Mouse (Mus musculus) layer of hippocampus, postnatal 25 days (tissue): ENCODE data around the gene Gm3072. TPM values are rescaled to one million over a fixed set of nuclear protein-coding genes. Genes with fewer than 3 reads are reported as not detected.
"Not testable (repeated sequence)": the region's sequence is repeated elsewhere in the genome, so short reads cannot be mapped to it uniquely, and the experiment has no call there.

Experiments
- DNase-seq, 2 experiments: peaks; one replicate each; pipeline ENCODE4 v3.0.0; 2022; ENCODE audit warnings: mixed read lengths in 2 of 2, low spot score in 1 of 2; ENCODE audit errors: extremely low spot score in 1 of 2
- total RNA-seq, 2 experiments: library from RNA; stranded (reverse); gene quantifications; 2 replicates each; pipeline ENCODE4 v1.2.3; 2021

Gene Gm3072
- total RNA-seq, result not detected

- DNase-seq, result not testable (repeated sequence)
Observed at GRCm38 (mm10) chr14:41624512-41624911, at the start of gene Gm3072. Gm3072 (minus strand) TSS chr14:41624612.

DNA sequence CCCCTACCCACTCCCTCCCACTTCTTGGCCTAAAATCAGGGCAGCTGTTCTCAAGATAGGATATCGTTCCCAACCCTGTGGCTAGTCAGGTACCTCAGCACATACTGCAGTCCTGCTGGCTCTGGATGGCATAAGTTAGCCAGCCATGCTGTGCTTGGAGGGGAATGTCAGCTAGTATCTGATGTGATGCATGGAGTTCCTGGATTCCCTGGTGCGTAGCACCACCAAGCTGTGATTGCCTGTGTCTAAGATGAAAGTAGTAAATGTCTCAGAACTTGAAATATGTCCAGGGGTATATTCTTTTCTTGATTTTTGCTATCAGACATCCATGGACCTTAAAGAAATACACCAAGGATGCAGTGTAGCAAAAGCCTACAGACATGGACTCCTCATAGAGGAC lies 23.8 kb upstream of the Gm3072 start:
- not testable (repeated sequence) for DNase-seq

DNA sequence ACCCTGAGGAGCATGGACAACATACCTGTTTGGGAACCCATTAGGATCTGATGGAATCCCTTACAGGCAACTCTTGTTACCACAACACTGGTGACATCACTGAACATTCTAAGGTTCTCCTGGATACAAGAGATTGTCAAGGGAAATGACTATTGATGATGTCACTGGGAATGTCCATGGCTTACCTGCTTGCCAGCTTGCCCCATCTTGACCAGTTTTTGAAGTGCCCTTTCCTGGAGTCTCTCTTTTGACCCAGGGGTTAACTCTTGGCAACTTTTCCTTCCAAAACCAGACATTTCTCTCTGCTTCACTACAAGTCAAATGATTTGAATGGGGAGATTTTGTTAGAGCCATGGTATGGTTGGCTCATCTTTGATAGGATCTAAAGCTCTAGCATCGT lies 22.0 kb upstream of the Gm3072 start, which contains the start of gene Gm3676:
Gm3676 (minus strand) TSS at position 101 of the 400 bp plus-strand sequence.
- not testable (repeated sequence) for DNase-seq

DNA sequence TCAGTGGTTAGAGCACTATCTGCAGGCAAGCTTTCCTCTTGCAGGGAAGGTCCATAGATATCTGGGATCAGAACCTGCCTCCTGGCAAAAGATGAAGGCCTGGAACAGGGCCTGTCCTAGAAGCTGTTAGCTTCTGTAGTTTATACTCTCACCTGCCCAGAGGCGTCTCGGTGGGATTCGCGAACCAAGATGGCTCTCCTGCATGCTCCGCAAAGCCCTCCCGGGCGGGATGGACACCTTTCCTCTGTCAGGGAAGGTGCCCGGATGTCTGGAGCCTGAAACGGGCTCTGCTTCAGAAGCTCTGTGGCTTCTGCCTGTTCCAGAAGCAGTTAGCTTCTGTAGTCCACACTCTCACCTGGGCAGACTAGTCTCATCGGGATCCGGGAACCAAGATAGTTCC lies 5.7 kb upstream of the Gm3072 start:
- not testable (repeated sequence) for DNase-seq

GRCm38 (mm10) chr14:41622535-41622934 lies 1.9 kb downstream of the Gm3072 start:
- not testable (repeated sequence) for DNase-seq

DNA sequence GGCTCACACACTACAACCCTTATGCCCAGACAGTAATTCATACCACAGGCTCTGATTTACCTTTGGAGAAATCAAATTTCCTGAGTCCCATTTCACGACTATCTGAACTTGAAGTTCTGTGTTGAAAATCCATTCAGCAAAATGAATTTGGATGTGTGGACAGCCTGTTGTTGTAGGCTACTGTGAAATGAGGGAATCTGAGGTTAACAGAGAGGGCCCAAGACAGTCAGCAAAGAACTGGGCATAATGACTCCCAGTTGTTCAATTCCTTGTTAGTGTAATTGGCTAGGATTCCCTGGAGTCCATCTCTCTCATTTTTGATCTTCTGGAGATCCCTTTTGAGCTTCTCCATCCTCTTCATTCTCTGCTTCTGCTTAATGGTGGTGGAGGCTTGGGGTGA lies 13.7 kb downstream of the Gm3072 start:
- DNase-seq, result not testable (repeated sequence)

DNA sequence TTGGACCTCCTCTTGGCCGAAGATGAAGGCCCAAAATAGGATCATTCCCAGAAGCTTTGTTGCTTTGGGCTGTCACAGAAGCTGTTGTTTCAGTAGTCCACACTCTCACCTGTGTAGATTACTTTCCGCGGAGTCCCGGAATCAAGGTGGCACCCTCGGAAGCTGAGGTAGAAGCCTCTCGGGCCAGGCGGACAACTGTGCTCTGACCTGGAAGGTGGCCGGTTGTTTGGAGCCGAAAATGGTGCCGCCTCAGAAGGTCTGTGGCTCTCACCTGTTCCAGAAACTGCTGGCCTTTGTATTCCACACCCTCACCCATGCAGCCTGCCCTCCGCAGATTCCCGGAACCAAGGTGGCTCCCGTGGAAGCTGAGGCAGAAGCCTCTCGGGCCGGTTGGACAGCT lies 23.5 kb downstream of the Gm3072 start:
- not testable (repeated sequence) for DNase-seq

DNA sequence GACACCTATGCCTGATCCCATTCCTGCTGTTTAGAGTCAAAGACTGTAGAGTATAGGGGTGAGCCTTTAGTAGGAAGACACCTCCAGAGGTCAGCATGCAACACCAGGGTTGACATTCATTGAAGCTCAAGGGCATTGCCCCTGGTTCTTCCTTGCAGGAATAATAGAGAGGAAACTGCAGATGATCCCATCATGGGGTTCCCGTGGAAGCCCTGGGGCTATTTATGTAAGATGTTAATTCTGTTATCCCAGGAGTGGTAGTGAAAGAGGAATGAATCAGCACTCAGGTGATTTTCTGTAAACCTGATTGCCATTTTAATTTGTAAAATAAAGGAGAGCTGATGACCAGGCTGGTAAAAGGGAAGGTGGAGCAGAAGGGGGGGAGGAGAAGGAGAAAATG lies 38.1 kb downstream of the Gm3072 start:
- DNase-seq, result not testable (repeated sequence)

DNA sequence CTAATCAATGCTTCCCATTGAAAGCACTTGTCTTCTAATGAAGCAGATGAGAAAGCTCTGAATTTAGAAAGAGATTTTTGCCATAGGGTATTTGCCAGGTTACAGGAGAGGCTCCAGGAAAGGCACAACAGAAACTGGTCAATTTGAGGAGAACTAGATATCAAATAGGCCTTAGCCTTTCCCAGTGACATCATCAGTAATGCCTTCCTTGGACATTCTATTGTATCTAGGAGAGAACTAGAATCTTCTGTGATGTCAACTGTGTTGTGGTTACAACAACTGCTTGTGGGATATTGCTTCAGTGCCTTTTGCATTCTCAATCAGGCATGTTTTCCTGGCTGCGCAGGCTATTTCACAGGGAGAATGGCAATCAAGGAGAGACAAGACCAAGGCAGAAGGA lies 51.5 kb downstream of the Gm3072 start, which contains the start of gene 1700049E17Rik2:
1700049E17Rik2 (plus strand) TSS at position 301 of the 400 bp plus-strand sequence.
- not testable (repeated sequence) for DNase-seq

Other genes with a start within 250 kb of the Gm3072 start
- gene Gm7945, start 238.2 kb downstream of the Gm3072 start, total RNA-seq, result not detected
- gene Gm6482, start 216.3 kb downstream of the Gm3072 start, total RNA-seq, result not detected
- gene Gm7954, start 171.1 kb downstream of the Gm3072 start, total RNA-seq, result not detected
- under 1 TPM in 1 of 2 experiments, not detected in 1; 0.47 TPM for gene Gm3486, start 135.1 kb downstream of the Gm3072 start, total RNA-seq
- gene Gm7970, start 69.0 kb downstream of the Gm3072 start, total RNA-seq, result not detected
- under 1 TPM in 1 of 2 experiments, not detected in 1; 0.25 TPM for gene 1700049E17Rik2, start 51.4 kb downstream of the Gm3072 start, total RNA-seq
- not detected for gene Gm3676, start 21.9 kb upstream of the Gm3072 start, total RNA-seq
- not detected for gene Gm8068, start 77.3 kb upstream of the Gm3072 start, total RNA-seq
- gene Gm7929, start 126.0 kb upstream of the Gm3072 start, total RNA-seq, result not detected
- gene Gm47189, start 147.8 kb upstream of the Gm3072 start, total RNA-seq, result not detected